In genomic region chr1:152524987-152525648, GRCm38 (mm10) we compare ENCODE assay signal across 8 mouse cellular contexts.
DNase-seq lines count a peak whose midpoint lies in the region; ATAC-seq and TF ChIP-seq lines count a peak whose summit lies in the region.

No protein-coding gene starts in this region.

- no peaks in the 10 kb centered on the region for H3K27me3 ChIP-seq in embryonic facial prominence, embryonic 11.5 days (ENCODE audit: control insufficient read depth, insufficient read depth, low read length)
- no peaks in the 10 kb centered on the region for H3K27me3 ChIP-seq in limb, embryonic 11.5 days (ENCODE audit: control insufficient read depth, insufficient read depth, low read length)
- H3K27me3 ChIP-seq in midbrain, embryonic 15.5 days (replicated peaks): no peaks in the 10 kb centered on the region
- H3K27me3 ChIP-seq in spleen, adult 2 months (ENCODE audit: control insufficient read depth, insufficient read depth, low read length): no peaks in the 10 kb centered on the region

- TF ChIP-seq POLR2A in spleen, adult 2 months (IDR thresholded peaks at IDR 0.05; ENCODE audit: low read depth, low read length): no peak

- peak; percentile 64; the same call in 1 of the 2 replicates for TF ChIP-seq CTCF in spleen, adult 2 months (IDR thresholded peaks at IDR 0.05; ENCODE audit: extremely low read depth, insufficient read depth, insufficient read length, insufficient replicate concordance)

- H3K4me1 ChIP-seq in embryonic facial prominence, embryonic 11.5 days (ENCODE audit: control insufficient read depth, insufficient read depth, low read length): no peaks in the 10 kb centered on the region
- H3K4me1 ChIP-seq in limb, embryonic 11.5 days (ENCODE audit: control insufficient read depth, insufficient read depth, low read length): no peaks in the 10 kb centered on the region
- peaks cover 3% of the 10 kb centered on the region; the same call in 1 of the 2 replicates for H3K4me1 ChIP-seq in midbrain, embryonic 15.5 days
- peaks cover 6% of the 10 kb centered on the region; the same call in 1 of the 2 replicates for H3K4me1 ChIP-seq in spleen, adult 2 months (ENCODE audit: control insufficient read depth, insufficient read depth, insufficient read length)

- no peaks in the 10 kb centered on the region for H3K9me3 ChIP-seq in embryonic facial prominence, embryonic 11.5 days (replicated peaks; ENCODE audit: control insufficient read depth, low read length)
- H3K9me3 ChIP-seq in limb, embryonic 11.5 days (ENCODE audit: control insufficient read depth, low read length): no peaks in the 10 kb centered on the region
- H3K9me3 ChIP-seq in midbrain, embryonic 15.5 days: no peaks in the 10 kb centered on the region

- H3K4me2 ChIP-seq in embryonic facial prominence, embryonic 11.5 days (ENCODE audit: low read depth, low read length): no peak overlapping the region
- no peak overlapping the region for H3K4me2 ChIP-seq in limb, embryonic 11.5 days (ENCODE audit: low read depth, severe bottlenecking)
- H3K4me2 ChIP-seq in midbrain, embryonic 15.5 days: no peak overlapping the region

- WGBS in embryonic facial prominence, embryonic 11.5 days: 31% methylated on average over 6 of the region's 6 CpGs
- WGBS in limb, embryonic 11.5 days: 23% methylated on average over 6 of the region's 6 CpGs
- WGBS in midbrain, embryonic 15.5 days: 18% methylated on average over 6 of the region's 6 CpGs
- WGBS in spleen, adult 2 months: 26% methylated on average over 6 of the region's 6 CpGs

- H3K27ac ChIP-seq in embryonic facial prominence, embryonic 11.5 days (replicated peaks; ENCODE audit: low read depth, low read length): no peak overlapping the region
- no peak overlapping the region for H3K27ac ChIP-seq in limb, embryonic 11.5 days (replicated peaks; ENCODE audit: low read depth, low read length)
- H3K27ac ChIP-seq in midbrain, embryonic 15.5 days: no peak overlapping the region
- no peak overlapping the region for H3K27ac ChIP-seq in spleen, adult 2 months (ENCODE audit: insufficient read depth, low read length)

- DNase-seq in 3134 (ENCODE audit: extremely low read depth, insufficient read length, low spot score): peak; percentile 52
- peak; percentile 83 for DNase-seq in adrenal gland, postnatal 14 days
- DNase-seq in embryonic facial prominence, embryonic 11.5 days (ENCODE audit: low spot score): peak; percentile 86
- DNase-seq in heart, adult 8-10 months (ENCODE audit: low spot score): peak; percentile 87
- peak; percentile 50 to 71 for DNase-seq in kidney, adult 8-10 months
- DNase-seq in limb, embryonic 11.5 days (ENCODE audit: low spot score): peak; percentile 76
- DNase-seq in spleen, adult 2 months (ENCODE audit: low read depth in 1 of 2, low spot score in 2 of 2): peak; percentile 50 to 64

- no peaks in the 10 kb centered on the region for H3K36me3 ChIP-seq in embryonic facial prominence, embryonic 11.5 days (replicated peaks; ENCODE audit: control insufficient read depth, insufficient read depth, low read depth, low read length)
- H3K36me3 ChIP-seq in limb, embryonic 11.5 days (ENCODE audit: control insufficient read depth, insufficient read depth, low read length): peaks cover 2% of the 10 kb centered on the region
- no peaks in the 10 kb centered on the region for H3K36me3 ChIP-seq in midbrain, embryonic 15.5 days (replicated peaks)
- peaks cover 3% of the 10 kb centered on the region; the same call in 1 of the 2 replicates for H3K36me3 ChIP-seq in spleen, adult 2 months (ENCODE audit: control insufficient read depth, insufficient read depth, low read length)

- ATAC-seq in embryonic facial prominence, embryonic 11.5 days (replicated peaks; ENCODE audit: insufficient number of reproducible peaks, low FRiP score, low TSS enrichment, low read depth): 0 out of 2 replicates have a peak, but pooled peaks have one; percentile 48
- ATAC-seq in limb, embryonic 11.5 days (ENCODE audit: insufficient number of reproducible peaks, low FRiP score, low TSS enrichment, low read depth): no peak
- peak; percentile 84 for ATAC-seq in midbrain, embryonic 15.5 days (replicated peaks)

- no peak overlapping the region for H3K4me3 ChIP-seq in embryonic facial prominence, embryonic 11.5 days (ENCODE audit: low read depth, low read length)
- no peak overlapping the region for H3K4me3 ChIP-seq in limb, embryonic 11.5 days (ENCODE audit: low read depth, low read length)
- no peak overlapping the region for H3K4me3 ChIP-seq in midbrain, embryonic 15.5 days
- no peak overlapping the region for H3K4me3 ChIP-seq in spleen, adult 2 months (ENCODE audit: extremely low read depth, insufficient read depth, insufficient read length)

- no peak overlapping the region for H3K9ac ChIP-seq in embryonic facial prominence, embryonic 11.5 days (replicated peaks; ENCODE audit: low read length)
- no peak overlapping the region for H3K9ac ChIP-seq in limb, embryonic 11.5 days (ENCODE audit: low read length)
- no peak overlapping the region for H3K9ac ChIP-seq in midbrain, embryonic 15.5 days
